Mouse (Mus musculus) small intestine, adult 2 months (tissue): ENCODE measurements around the gene Samd4b.

Experiments
- CTCF ChIP-seq: fragments of 200-500 bp; IDR thresholded peaks from 2 replicates; pipeline ENCODE4 v1.5.1; 2012; ENCODE audit warnings: low read depth, mild to moderate bottlenecking, control low read depth, inconsistent platforms, low read length, moderate library complexity, mixed read lengths; ENCODE audit not compliant: insufficient replicate concordance, insufficient read length; ENCODE audit errors: extremely low read depth
- POLR2A ChIP-seq: fragments of 200-500 bp; IDR thresholded peaks from 2 replicates; pipeline ENCODE4 v1.6.1; 2012; ENCODE audit warnings: low read depth, mild to moderate bottlenecking, control low read depth, inconsistent platforms, low read length, moderate library complexity

DNA sequence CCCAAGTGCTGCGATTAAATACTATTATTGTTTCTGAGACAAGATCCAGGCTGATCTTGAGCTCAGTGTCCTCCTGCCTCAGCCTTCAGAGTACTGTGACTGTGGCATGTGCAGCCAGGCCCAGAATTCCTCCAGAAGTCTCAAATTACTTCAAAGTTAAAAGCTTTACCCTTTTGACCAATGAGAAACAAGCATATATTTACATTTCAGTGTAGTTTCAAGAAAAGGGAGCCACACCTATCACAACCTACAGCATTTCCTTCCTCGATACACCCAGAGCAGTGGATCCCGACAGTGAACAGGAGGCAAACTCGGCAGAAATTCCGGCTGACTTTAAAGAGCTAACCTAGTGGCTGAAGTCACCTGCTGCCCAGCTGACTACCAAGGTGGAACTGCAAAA lies 26.8 kb upstream of the Samd4b start:
- TF ChIP-seq CTCF (no peak), POLR2A (no peak)
